Mouse (Mus musculus) forebrain, embryonic 15.5 days (tissue): ENCODE results near the gene Itgam. TPM values are rescaled to one million over a fixed set of nuclear protein-coding genes. Genes with fewer than 3 reads are reported as not detected.

ENCODE experiments used
- ATAC-seq: fragments of 200-750 bp; cut with Nextera tagmentation; replicated peaks from 2 replicates; pipeline ENCODE4 v1.8.0; 2017; ENCODE audit warnings: mild to moderate bottlenecking, moderate TSS enrichment, moderate library complexity
- H3K27ac ChIP-seq: fragments of 300-500 bp; sonication (generic); replicated peaks from 2 replicates; pipeline ENCODE4 v1.5.1; 2015; ENCODE audit warnings: mild to moderate bottlenecking, inconsistent platforms
- H3K27me3 ChIP-seq: fragments of 300-500 bp; sonication (generic); 2 replicates; pipeline ENCODE4 v1.6.1; 2015; ENCODE audit warnings: inconsistent platforms
- H3K36me3 ChIP-seq: fragments of 300-500 bp; sonication (generic); 2 replicates; pipeline ENCODE4 v1.6.1; 2015; ENCODE audit warnings: mild to moderate bottlenecking, inconsistent platforms
- H3K4me1 ChIP-seq: fragments of 300-500 bp; sonication (generic); 2 replicates; pipeline ENCODE4 v1.6.1; 2015; ENCODE audit warnings: inconsistent platforms
- H3K4me2 ChIP-seq: fragments of 300-500 bp; sonication (generic); replicated peaks from 2 replicates; pipeline ENCODE4 v1.6.1; 2015; ENCODE audit warnings: mild to moderate bottlenecking, inconsistent platforms
- H3K4me3 ChIP-seq: fragments of 300-500 bp; sonication (generic); 2 replicates; pipeline ENCODE4 v1.5.1; 2015; ENCODE audit warnings: mild to moderate bottlenecking, inconsistent platforms
- H3K9ac ChIP-seq: fragments of 300-500 bp; sonication (generic); replicated peaks from 2 replicates; pipeline ENCODE4 v1.6.1; 2015; ENCODE audit warnings: mild to moderate bottlenecking, inconsistent platforms
- H3K9me3 ChIP-seq: fragments of 300-500 bp; sonication (generic); 2 replicates; pipeline ENCODE4 v1.6.1; 2016; ENCODE audit warnings: inconsistent platforms
- WGBS: fragments of 180-500 bp; shearing (Covaris S2); methylation state at CpG from one replicate; pipeline ENCODE4 v1.1.7; 2015; ENCODE audit warnings: mixed read lengths; 5-methylcytosine and 5-hydroxymethylcytosine counted together
- polyA plus RNA-seq: library from polyadenylated mRNA; unstranded; fragments of >200 nt; fragmentation: Nextera tagmentation; extraction: Ambion mirVana; gene quantifications from 2 replicates; pipeline ENCODE4 v1.2.1, GENCODE M21; 2015

Itgam gene
- polyA plus RNA-seq, 1 experiment from 2014 or later = 1.0 TPM

DNA sequence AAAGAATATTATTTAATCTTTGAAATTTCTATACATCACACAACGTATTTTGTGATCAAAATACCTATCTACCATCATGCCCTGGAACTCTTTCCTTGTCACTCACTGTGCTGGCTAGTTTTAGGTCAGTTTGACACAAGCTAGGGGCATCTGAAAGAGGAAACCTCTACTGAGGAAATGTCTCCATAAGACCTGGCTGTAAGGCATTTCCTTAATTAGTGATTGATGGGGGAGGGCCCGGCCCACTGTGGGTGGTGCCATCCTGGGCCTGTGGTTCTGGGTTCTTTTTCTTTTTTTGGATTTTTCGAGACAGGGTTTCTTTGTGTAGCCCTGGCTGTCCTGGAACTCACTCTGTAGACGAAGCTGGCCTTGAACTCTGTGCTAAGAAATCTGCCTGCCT lies 3.3 kb upstream of the Itgam start:
- Histone ChIP-seq H3K9ac (no peak overlapping the region), H3K9me3 (no peaks in the 10 kb centered on the region), H3K4me3 (no peak overlapping the region), H3K4me2 (no peak overlapping the region), H3K36me3 (no peaks in the 10 kb centered on the region), H3K27ac (no peak overlapping the region), H3K4me1 (no peaks in the 10 kb centered on the region), H3K27me3 (no peaks in the 10 kb centered on the region)
- WGBS = 78% methylated on average over 4 of the region's 4 CpGs
- ATAC-seq = no peak

DNA sequence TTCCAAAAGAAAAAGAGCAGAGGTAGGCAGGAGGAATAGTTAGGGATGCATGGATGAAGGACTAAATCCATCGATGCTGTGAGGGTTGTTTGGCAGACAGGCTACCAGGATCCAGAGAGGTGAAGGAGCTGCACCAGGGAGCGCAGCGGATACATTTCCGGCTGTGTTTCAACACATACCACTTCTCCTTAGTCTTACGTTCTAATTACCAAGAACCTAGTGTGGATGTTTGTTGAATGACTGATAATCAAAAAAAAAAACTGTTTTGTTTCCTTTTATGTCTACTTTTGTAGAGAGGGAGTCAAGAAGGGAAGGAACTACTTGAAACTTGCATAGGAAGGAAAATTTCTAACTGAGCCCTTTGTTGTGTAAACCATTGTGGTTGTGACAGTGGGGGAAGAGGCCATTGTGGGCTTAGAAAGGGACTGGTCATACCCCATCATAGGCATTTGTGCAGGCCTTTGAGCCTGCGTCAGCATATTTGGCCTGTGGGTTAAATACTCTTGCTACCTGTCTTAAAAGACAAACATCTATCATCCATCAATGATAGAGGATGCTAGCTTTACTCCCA lies 856 bp downstream of the Itgam start:
- WGBS = 79% methylated on average over 6 of the region's 6 CpGs
- Histone ChIP-seq H3K36me3 (no peaks in the 10 kb centered on the region), H3K27me3 (no peaks in the 10 kb centered on the region), H3K9me3 (no peaks in the 10 kb centered on the region), H3K4me3 (no peak overlapping the region), H3K4me2 (no peak overlapping the region), H3K4me1 (no peaks in the 10 kb centered on the region), H3K27ac (no peak overlapping the region), H3K9ac (no peak overlapping the region)
- no peak for ATAC-seq

DNA sequence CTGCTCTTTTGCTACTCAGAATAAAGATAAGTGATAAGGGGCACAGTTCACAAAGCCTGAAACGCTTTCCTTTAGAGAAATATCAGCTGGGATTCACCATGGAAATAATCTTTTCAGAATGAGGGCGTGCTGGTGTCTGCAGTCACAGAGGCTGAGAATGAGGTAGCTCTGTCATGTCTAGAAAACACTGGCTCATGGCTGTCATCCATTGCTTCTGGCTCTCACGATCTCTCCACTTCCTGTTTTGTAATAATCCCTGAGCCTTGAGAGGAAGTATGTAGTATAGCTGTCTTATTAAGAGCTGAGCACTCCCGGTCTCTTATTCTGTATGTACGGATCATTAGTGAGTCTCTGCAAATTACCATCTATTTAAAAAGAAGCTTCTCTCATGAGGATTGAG lies 3.1 kb downstream of the Itgam start:
- H3K4me3 ChIP-seq = no peak overlapping the region

DNA sequence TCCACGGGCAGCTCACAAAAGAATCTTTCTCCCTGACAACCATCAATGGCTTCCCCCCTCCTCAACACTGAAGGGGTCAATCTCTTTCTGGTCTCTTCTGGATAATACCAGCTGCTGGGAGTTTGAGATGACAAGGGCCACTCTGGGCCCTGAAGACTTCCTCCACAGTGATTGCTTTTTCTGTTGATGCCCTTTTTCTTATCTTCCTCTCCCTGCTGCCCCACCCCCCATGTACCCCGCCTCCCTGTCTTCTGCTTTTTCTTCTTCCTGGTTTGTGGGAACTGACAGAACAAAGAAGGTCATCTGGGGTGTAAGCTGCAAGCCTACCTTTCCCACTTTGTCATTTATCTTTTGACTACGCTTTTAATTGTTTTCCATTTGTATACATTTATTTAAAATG lies 5.4 kb downstream of the Itgam start:
- no peaks in the 10 kb centered on the region for H3K36me3 ChIP-seq
- H3K27me3 ChIP-seq = no peaks in the 10 kb centered on the region
- no peak overlapping the region for H3K9ac ChIP-seq
- H3K4me3 ChIP-seq = no peak overlapping the region
- no peak overlapping the region for H3K27ac ChIP-seq
- H3K4me1 ChIP-seq = no peaks in the 10 kb centered on the region
- no peaks in the 10 kb centered on the region for H3K9me3 ChIP-seq
- WGBS = 61% methylated on average over 3 of the region's 3 CpGs
- ATAC-seq = no peak
- no peak overlapping the region for H3K4me2 ChIP-seq

More for the DNA sequence above, 3.1 kb downstream of the Itgam start:
- Histone ChIP-seq H3K36me3 (no peaks in the 10 kb centered on the region), H3K4me1 (no peaks in the 10 kb centered on the region), H3K27me3 (no peaks in the 10 kb centered on the region), H3K9me3 (no peaks in the 10 kb centered on the region), H3K9ac (no peak overlapping the region), H3K4me2 (no peak overlapping the region), H3K27ac (no peak overlapping the region)
- ATAC-seq = no peak
- WGBS = 91% methylated on average over 5 of the region's 5 CpGs

GRCm38 (mm10) chr7:128069844-128070243 lies 7.4 kb downstream of the Itgam start:
- no peak overlapping the region for H3K4me2 ChIP-seq
- WGBS = 84% methylated on average over 2 of the region's 2 CpGs
- H3K27me3 ChIP-seq = no peaks in the 10 kb centered on the region
- ATAC-seq = no peak
- H3K27ac ChIP-seq = no peak overlapping the region
- H3K4me1 ChIP-seq = no peaks in the 10 kb centered on the region
- H3K36me3 ChIP-seq = no peaks in the 10 kb centered on the region
- H3K9ac ChIP-seq = no peak overlapping the region
- no peaks in the 10 kb centered on the region for H3K9me3 ChIP-seq
- H3K4me3 ChIP-seq = no peak overlapping the region

GRCm38 (mm10) chr7:128071816-128072215 lies 9.4 kb downstream of the Itgam start:
- Histone ChIP-seq H3K4me3 (no peak overlapping the region), H3K4me2 (no peak overlapping the region), H3K9ac (no peak overlapping the region), H3K27me3 (no peaks in the 10 kb centered on the region), H3K4me1 (no peaks in the 10 kb centered on the region), H3K9me3 (no peaks in the 10 kb centered on the region), H3K27ac (no peak overlapping the region), H3K36me3 (no peaks in the 10 kb centered on the region)
- WGBS = 88% methylated on average over 4 of the region's 4 CpGs
- no peak for ATAC-seq

DNA sequence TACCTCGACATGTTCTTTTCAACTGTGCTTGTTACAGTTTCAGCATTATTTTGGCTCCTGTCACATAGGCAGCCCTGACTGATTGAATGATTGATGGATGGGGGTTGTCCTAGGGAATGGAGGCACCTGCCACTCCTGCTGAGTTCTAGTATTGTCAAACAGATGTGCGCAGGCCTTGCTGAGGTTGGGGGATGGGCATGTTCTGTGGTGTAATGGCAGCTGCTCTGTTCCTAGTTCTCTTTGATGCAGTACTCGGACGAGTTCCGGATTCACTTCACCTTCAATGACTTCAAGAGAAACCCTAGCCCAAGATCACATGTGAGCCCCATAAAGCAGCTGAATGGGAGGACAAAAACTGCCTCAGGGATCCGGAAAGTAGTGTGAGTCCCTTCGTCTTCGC lies 17.6 kb downstream of the Itgam start:
- H3K27ac ChIP-seq = no peak overlapping the region
- WGBS = 84% methylated on average over 8 of the region's 8 CpGs

DNA sequence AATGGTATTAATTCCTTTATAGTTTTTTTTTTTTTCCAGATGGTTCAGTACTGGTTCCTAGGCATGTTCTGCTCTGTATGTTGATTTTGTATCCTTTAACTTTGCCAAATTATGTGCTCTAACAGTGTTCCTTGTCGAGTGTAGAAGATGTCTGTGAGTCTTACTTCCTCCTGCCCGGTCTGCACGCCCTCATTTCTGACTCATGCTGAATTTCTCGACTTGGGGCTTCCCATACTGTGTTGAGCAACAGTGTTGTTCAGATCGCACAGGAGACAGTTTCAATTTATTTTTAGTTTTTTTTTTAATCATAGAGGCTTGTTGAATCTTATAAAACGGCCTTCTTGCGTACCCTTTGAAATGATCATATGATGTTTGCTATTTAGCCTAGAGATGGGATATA lies 26.7 kb downstream of the Itgam start:
- Histone ChIP-seq H3K27ac (no peak overlapping the region), H3K4me2 (no peak overlapping the region), H3K9ac (no peak overlapping the region), H3K36me3 (no peaks in the 10 kb centered on the region), H3K4me3 (no peak overlapping the region), H3K27me3 (no peaks in the 10 kb centered on the region), H3K9me3 (no peaks in the 10 kb centered on the region), H3K4me1 (no peaks in the 10 kb centered on the region)
- ATAC-seq = no peak
- 86% methylated on average over 7 of the region's 7 CpGs for WGBS

More for the DNA sequence above, 17.6 kb downstream of the Itgam start:
- no peaks in the 10 kb centered on the region for H3K9me3 ChIP-seq
- H3K27me3 ChIP-seq = no peaks in the 10 kb centered on the region
- H3K9ac ChIP-seq = no peak overlapping the region
- H3K36me3 ChIP-seq = no peaks in the 10 kb centered on the region
- no peak overlapping the region for H3K4me3 ChIP-seq
- ATAC-seq = no peak
- H3K4me2 ChIP-seq = no peak overlapping the region
- no peaks in the 10 kb centered on the region for H3K4me1 ChIP-seq

GRCm38 (mm10) chr7:128098135-128098534 lies 35.7 kb downstream of the Itgam start:
- 86% methylated on average over 1 of the region's 1 CpGs for WGBS
- H3K36me3 ChIP-seq = no peaks in the 10 kb centered on the region
- no peak overlapping the region for H3K4me2 ChIP-seq
- no peak overlapping the region for H3K4me3 ChIP-seq
- no peaks in the 10 kb centered on the region for H3K9me3 ChIP-seq
- ATAC-seq = no peak
- no peak overlapping the region for H3K27ac ChIP-seq
- H3K9ac ChIP-seq = no peak overlapping the region
- no peaks in the 10 kb centered on the region for H3K27me3 ChIP-seq
- no peaks in the 10 kb centered on the region for H3K4me1 ChIP-seq

- Histone ChIP-seq H3K9me3 (no peaks in the 10 kb centered on the region), H3K4me3 (no peak overlapping the region), H3K36me3 (no peaks in the 10 kb centered on the region), H3K4me1 (no peaks in the 10 kb centered on the region), H3K27me3 (no peaks in the 10 kb centered on the region), H3K4me2 (no peak overlapping the region), H3K27ac (no peak overlapping the region), H3K9ac (no peak overlapping the region)
- no peak for ATAC-seq
- WGBS = 86% methylated on average over 2 of the region's 2 CpGs
Observed at GRCm38 (mm10) chr7:128100742-128101357, 38.4 kb downstream of the Itgam start.

DNA sequence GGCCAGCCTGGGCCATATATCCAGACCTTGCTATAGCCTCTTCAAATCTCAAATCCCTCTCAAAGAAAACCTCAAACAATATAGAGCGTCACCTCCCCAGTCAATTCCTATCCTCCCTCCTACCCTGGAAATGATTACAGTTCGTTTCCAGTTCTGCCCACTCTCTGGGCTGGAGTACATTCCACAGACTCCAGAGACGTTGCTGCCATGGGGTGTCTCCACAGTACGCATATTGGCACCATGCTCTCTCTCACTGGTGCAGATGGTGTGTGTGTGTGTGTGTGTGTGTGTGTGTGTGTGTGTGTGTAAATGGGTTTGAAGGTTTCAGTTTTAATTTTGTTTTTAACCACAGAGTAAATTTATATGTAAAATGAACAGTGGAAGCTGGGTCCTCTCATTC lies 42.8 kb downstream of the Itgam start:
- ATAC-seq = no peak
- H3K27me3 ChIP-seq = no peaks in the 10 kb centered on the region
- no peak overlapping the region for H3K9ac ChIP-seq
- 56% methylated on average over 4 of the region's 4 CpGs for WGBS
- no peaks in the 10 kb centered on the region for H3K4me1 ChIP-seq
- no peaks in the 10 kb centered on the region for H3K36me3 ChIP-seq
- no peak overlapping the region for H3K27ac ChIP-seq
- H3K9me3 ChIP-seq = no peaks in the 10 kb centered on the region
- no peak overlapping the region for H3K4me2 ChIP-seq
- H3K4me3 ChIP-seq = no peak overlapping the region

- no peak overlapping the region for H3K27ac ChIP-seq
- no peak overlapping the region for H3K4me3 ChIP-seq
- no peak for ATAC-seq
- no peaks in the 10 kb centered on the region for H3K36me3 ChIP-seq
- no peaks in the 10 kb centered on the region for H3K9me3 ChIP-seq
- no peaks in the 10 kb centered on the region for H3K4me1 ChIP-seq
- H3K27me3 ChIP-seq = no peaks in the 10 kb centered on the region
- 89% methylated on average over 7 of the region's 7 CpGs for WGBS
- no peak overlapping the region for H3K4me2 ChIP-seq
- H3K9ac ChIP-seq = no peak overlapping the region
Observed at GRCm38 (mm10) chr7:128107462-128107861, 45.0 kb downstream of the Itgam start.

DNA sequence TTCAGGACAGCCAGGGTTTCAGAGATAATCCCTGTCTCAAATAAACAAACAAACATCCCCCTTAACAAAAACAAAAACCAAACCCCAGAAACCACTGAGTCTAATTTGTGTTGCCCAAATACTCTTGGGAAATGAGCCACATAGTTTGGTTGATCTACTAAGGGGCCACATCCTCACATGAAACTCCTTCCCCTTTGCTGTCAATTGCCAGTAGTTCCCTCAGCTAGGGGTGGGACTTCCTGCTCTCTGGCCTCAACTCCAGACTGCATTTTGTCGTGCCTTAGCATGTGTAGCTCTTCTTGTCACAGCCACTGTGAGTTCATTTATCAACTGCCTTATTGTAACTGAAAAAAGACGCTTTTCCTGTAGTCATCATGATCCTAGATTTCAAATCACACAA lies 47.9 kb downstream of the Itgam start:
- ATAC-seq = no peak
- no peaks in the 10 kb centered on the region for H3K27me3 ChIP-seq
- H3K4me2 ChIP-seq = no peak overlapping the region

More for the DNA sequence above, 47.9 kb downstream of the Itgam start:
- Histone ChIP-seq H3K9me3 (no peaks in the 10 kb centered on the region), H3K9ac (no peak overlapping the region), H3K4me3 (no peak overlapping the region), H3K36me3 (no peaks in the 10 kb centered on the region), H3K27ac (no peak overlapping the region), H3K4me1 (no peaks in the 10 kb centered on the region)
- 80% methylated on average over 2 of the region's 2 CpGs for WGBS
